ENCODE assay signal across 35 mouse cellular contexts in genomic region chr1:166944540-166944939, GRCm38 (mm10). TPM values are rescaled to one million over a fixed set of nuclear protein-coding genes. Genes with fewer than 3 reads are reported as not detected.
"Had no signal": no experiment of that assay in that cellular context is flagged by ENCODE, and none has a peak within 500 bp of the region (broad histone marks: within the 10 kb centered on the region; RNA-seq: fewer than 3 reads in every experiment).

No protein-coding gene starts in this region.

- H3K4me2 ChIP-seq: heart, embryonic 11.5 days; heart, embryonic 12.5 days; heart, embryonic 13.5 days; heart, embryonic 15.5 days; hindbrain, embryonic 12.5 days; hindbrain, embryonic 13.5 days; hindbrain, embryonic 14.5 days; hindbrain, embryonic 15.5 days; kidney, embryonic 15.5 days had no signal

- H3K27ac ChIP-seq: heart, embryonic 10.5 days; heart, embryonic 13.5 days; heart, embryonic 15.5 days; hindbrain, embryonic 10.5 days; hindbrain, embryonic 12.5 days; hindbrain, embryonic 13.5 days; hindbrain, embryonic 14.5 days; hindbrain, embryonic 15.5 days; hindbrain, postnatal 0 days; kidney, embryonic 15.5 days; kidney, postnatal 0 days; layer of hippocampus, adult 2 months; left cerebral cortex, adult 2 months had no signal

- DNase-seq: heart, postnatal 10 days; heart, postnatal 14 days; heart, postnatal 36 days; heart, postnatal 4 days; kidney, adult 11 months; kidney, adult 18-20 months; kidney, adult 2 months; kidney, adult 8-10 months; kidney, adult 9 months; kidney, postnatal 10 days; kidney, postnatal 14 days; kidney, postnatal 25 days; kidney, postnatal 36 days; kidney, postnatal 4 days; layer of hippocampus, adult 9-11 months; layer of hippocampus, postnatal 36 days had no signal

- H3K9me3 ChIP-seq: heart, embryonic 10.5 days; heart, embryonic 12.5 days; heart, embryonic 13.5 days; heart, embryonic 15.5 days; hindbrain, embryonic 10.5 days; hindbrain, embryonic 12.5 days; hindbrain, embryonic 13.5 days; hindbrain, embryonic 15.5 days; kidney, embryonic 15.5 days had no signal

- H3K27me3 ChIP-seq: heart, embryonic 12.5 days; heart, embryonic 13.5 days; heart, embryonic 15.5 days; hindbrain, embryonic 12.5 days; hindbrain, embryonic 13.5 days; hindbrain, embryonic 15.5 days; kidney, embryonic 15.5 days had no signal

- H3K9ac ChIP-seq: heart, embryonic 12.5 days; heart, embryonic 13.5 days; heart, embryonic 15.5 days; hindbrain, embryonic 12.5 days; hindbrain, embryonic 13.5 days; hindbrain, embryonic 14.5 days; hindbrain, embryonic 15.5 days; kidney, embryonic 15.5 days had no signal

- H3K36me3 ChIP-seq: heart, embryonic 10.5 days; heart, embryonic 12.5 days; heart, embryonic 13.5 days; heart, embryonic 15.5 days; hindbrain, embryonic 10.5 days; hindbrain, embryonic 12.5 days; hindbrain, embryonic 13.5 days; hindbrain, embryonic 15.5 days; kidney, embryonic 15.5 days had no signal

- ATAC-seq: hindbrain, embryonic 16.5 days; hindbrain, postnatal 0 days; inflammation-experienced regulatory T-cells, adult 6 months; intestine, embryonic 16.5 days; intestine, postnatal 0 days had no signal

- H3K4me1 ChIP-seq: heart, embryonic 10.5 days; heart, embryonic 12.5 days; heart, embryonic 13.5 days; heart, embryonic 15.5 days; hindbrain, embryonic 10.5 days; hindbrain, embryonic 15.5 days had no signal

- H3K4me3 ChIP-seq: heart, embryonic 10.5 days; heart, embryonic 12.5 days; heart, embryonic 13.5 days; heart, embryonic 15.5 days; hindbrain, embryonic 10.5 days; hindbrain, embryonic 12.5 days; hindbrain, embryonic 13.5 days; hindbrain, embryonic 15.5 days; kidney, embryonic 15.5 days; layer of hippocampus, adult 2 months; left cerebral cortex, adult 2 months had no signal

RNA-seq across cellular contexts. Expression of gene Fam78b, which starts 56.7 kb away (rescaled TPM):
- polyA plus RNA-seq: inflammation-experienced regulatory T-cells, adult 6 months had no signal
